Mouse (Mus musculus): ENCODE results near the gene Inmt.

Gene Inmt

GRCm38 (mm10) chr6:55169818-55170217 lies 5.0 kb downstream of the Inmt start:
- DNase-seq (ENCODE audit: inconsistent ontology term), result no peak

GRCm38 (mm10) chr6:55166777-55167463 lies 7.9 kb downstream of the Inmt start:
- peak; percentile 40 for DNase-seq (ENCODE audit: inconsistent ontology term)

- DNase-seq (ENCODE audit: inconsistent ontology term), result peak; percentile 73
Measured at GRCm38 (mm10) chr6:55163046-55163584, 11.7 kb downstream of the Inmt start.

- no peak for DNase-seq (ENCODE audit: inconsistent ontology term)
Measured at GRCm38 (mm10) chr6:55161311-55161761, 13.5 kb downstream of the Inmt start.

GRCm38 (mm10) chr6:55159256-55159655 lies 15.6 kb downstream of the Inmt start:
- no peak for DNase-seq (ENCODE audit: inconsistent ontology term)

GRCm38 (mm10) chr6:55152226-55152625 lies 22.6 kb downstream of the Inmt start:
- DNase-seq (ENCODE audit: inconsistent ontology term), result no peak

- no peak for DNase-seq (ENCODE audit: inconsistent ontology term)
Measured at GRCm38 (mm10) chr6:55146138-55146537, 28.7 kb downstream of the Inmt start.

GRCm38 (mm10) chr6:55145285-55145684 lies 29.6 kb downstream of the Inmt start:
- DNase-seq (ENCODE audit: inconsistent ontology term), result no peak

GRCm38 (mm10) chr6:55138343-55138742 lies 36.5 kb downstream of the Inmt start:
- no peak for DNase-seq (ENCODE audit: inconsistent ontology term)

- DNase-seq (ENCODE audit: inconsistent ontology term), result peak; percentile 22
Measured at GRCm38 (mm10) chr6:55133425-55133824, 41.4 kb downstream of the Inmt start.

GRCm38 (mm10) chr6:55132794-55133193 lies 42.0 kb downstream of the Inmt start, which contains the start of gene Crhr2:
Gene Crhr2 (minus strand): TSS chr6:55133016.
- DNase-seq (ENCODE audit: inconsistent ontology term), result no peak

GRCm38 (mm10) chr6:55131301-55131700 lies 43.5 kb downstream of the Inmt start:
- no peak for DNase-seq (ENCODE audit: inconsistent ontology term)

GRCm38 (mm10) chr6:55130631-55131030 lies 44.2 kb downstream of the Inmt start:
- DNase-seq (ENCODE audit: inconsistent ontology term), result no peak

GRCm38 (mm10) chr6:55128391-55128790 lies 46.5 kb downstream of the Inmt start:
- DNase-seq (ENCODE audit: inconsistent ontology term), result no peak

GRCm38 (mm10) chr6:55126576-55126975 lies 48.3 kb downstream of the Inmt start:
- DNase-seq (ENCODE audit: inconsistent ontology term), result no peak

- peak; percentile 37 for DNase-seq (ENCODE audit: inconsistent ontology term)
Measured at GRCm38 (mm10) chr6:55123056-55123455, 51.8 kb downstream of the Inmt start.

Measured in Muller cell, postnatal 12 days (primary cell).